Mouse (Mus musculus) adrenal gland, adult 8-10 months (tissue): Measurements from ENCODE around the gene Wwp2. TPM values are rescaled to one million over a fixed set of nuclear protein-coding genes. Genes with fewer than 3 reads are reported as not detected.
"Not testable (repeated sequence)": the region's sequence is repeated elsewhere in the genome, so short reads cannot be mapped to it uniquely, and the experiment has no call there.

Source experiments
- DNase-seq: peaks from one replicate; pipeline ENCODE4 v3.0.0; 2022
- total RNA-seq, 4 experiments: library from RNA; stranded (reverse); gene quantifications; 2 replicates each; pipeline ENCODE4 v1.2.4; 2022

Wwp2 gene
- total RNA-seq, 4 experiments from 2014 or later: 37.7 to 62.9 (median 50.9) TPM

DNA sequence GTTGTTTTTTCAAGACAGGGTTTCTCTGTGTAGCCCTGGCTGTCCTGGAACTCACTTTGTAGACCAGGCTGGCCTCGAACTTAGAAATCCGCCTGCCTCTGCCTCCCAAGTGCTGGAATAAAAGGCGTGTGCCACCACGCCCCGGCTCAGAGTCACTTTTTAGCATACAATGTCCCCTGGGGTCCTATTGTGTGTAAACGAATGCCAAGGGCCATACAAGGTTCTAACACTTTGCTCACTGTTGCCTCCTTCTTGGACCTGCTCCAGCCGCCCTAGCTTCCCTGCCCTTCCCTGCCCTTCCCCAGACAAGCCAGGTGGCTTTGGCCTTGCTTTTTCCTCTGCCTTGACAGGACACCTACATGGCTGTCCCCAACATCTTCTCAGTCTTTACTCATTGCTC is 40.6 kb downstream of the Wwp2 start:
- DNase-seq: not testable (repeated sequence)

DNA sequence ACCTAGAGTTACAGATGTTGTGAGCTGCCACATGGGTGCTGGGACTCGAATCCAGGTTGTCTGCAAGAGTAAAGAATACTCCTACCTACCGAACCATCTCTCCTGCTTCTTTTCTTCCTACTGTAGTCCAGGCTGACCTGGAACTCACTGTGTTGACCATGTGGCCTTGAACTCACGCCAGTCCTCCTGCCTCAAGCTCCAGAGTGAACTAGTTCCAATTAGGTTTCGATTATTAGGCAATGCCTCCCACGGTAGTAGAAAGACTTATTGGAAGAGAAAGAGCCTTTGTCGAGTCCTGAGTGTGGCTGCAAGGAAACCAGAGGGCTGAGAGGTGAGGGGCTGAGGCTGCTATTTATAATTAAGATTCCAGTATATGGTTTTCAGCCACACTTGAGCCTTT is 42.6 kb downstream of the Wwp2 start:
- DNase-seq: no peak

DNA sequence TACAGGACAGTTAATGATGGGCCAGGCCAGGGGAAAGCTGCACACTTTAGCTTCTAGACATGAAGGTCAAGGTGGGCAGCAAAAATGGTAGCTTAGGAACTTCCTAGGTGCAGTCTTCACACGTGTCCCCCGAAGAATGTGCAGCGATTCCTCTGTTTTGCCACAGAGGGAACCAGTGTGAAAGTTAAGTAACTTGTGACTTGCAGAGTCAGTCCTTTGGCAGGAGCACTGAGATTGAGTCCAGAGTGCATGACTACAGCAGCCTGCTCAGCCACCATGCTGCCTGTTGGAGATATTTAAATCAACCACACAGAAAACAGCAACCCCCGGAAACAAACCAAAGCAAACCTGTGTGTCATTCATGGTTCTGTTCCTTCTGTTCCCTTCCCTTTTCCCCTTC is 44.3 kb downstream of the Wwp2 start:
- DNase-seq: no peak

DNA sequence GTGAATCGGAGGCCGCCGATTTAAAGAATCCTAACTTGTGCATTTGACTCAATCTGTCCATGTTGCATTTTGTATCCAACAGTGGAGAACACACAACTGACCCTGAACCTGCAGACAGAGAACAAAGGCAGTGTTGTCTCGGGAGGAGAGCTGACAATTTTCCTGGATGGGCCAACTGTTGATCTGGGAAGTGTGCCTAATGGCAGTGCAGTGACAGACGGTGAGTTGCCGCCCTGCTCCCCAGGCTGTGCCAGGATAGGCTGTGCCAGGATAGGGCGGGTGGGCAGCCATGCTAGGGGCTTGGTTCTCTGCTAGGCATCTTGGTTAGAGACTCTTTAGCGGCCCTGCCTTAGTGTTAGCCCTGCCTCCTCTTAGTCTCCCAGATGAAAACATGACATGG is 47.1 kb downstream of the Wwp2 start:
- DNase-seq: no peak

DNA sequence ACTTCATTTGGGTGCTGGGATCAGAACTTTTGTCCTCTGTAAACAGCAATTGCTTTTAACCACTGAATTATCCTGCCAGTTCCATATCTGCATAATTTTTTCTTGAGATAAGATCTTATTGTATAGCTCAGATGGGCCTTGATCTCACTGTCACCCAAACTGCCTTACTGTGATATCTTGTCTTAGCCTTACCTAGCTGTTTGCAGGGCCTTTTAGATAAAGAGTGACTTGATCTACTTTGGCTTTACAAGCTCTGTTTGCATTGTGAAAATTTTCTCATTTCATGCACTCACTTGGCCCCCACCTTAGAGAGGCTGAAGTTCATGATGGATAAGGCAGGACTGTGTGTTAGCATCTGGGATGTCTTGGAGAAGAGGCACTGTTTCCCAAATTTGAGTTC is 48.8 kb downstream of the Wwp2 start:
- DNase-seq: no peak

DNA sequence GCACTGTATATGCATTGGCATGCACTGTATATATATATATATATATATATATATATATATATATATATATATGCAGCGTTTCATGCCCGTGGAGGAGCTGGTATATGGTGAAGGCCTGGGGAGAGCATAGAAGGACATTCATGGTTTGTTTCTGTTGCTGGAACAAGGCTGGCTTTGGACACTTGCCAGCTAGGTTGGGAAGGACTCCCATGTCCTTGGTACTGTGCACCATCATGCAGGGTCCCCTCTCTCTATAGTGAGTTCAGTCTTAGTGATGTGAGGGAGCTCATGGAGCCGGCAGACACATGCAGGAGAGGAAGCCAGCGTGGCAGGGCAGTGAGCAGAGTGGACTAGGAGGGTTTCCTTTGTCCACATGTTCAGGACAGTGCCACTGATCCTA is 52.4 kb downstream of the Wwp2 start:
- DNase-seq: no peak

DNA sequence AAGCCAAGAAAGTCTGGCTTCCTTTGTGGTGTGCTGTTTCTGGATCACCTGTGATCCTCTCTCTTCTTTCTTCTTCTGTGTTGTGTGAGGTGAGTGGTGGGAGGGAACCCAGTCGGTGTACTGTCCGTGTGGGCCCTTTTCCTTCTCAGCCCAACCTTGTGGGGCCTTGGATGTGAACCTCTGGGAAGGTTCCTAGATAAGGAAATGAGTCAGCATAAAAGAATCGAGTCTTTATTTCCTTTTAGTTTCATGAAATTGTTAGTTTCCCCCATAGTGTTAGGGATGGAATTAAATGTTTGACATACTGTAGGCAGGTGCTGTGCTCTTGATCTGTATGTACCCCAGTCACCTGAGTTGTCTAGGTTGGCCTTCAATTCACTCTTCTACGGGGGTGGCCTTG is 52.9 kb downstream of the Wwp2 start:
- no peak for DNase-seq

DNA sequence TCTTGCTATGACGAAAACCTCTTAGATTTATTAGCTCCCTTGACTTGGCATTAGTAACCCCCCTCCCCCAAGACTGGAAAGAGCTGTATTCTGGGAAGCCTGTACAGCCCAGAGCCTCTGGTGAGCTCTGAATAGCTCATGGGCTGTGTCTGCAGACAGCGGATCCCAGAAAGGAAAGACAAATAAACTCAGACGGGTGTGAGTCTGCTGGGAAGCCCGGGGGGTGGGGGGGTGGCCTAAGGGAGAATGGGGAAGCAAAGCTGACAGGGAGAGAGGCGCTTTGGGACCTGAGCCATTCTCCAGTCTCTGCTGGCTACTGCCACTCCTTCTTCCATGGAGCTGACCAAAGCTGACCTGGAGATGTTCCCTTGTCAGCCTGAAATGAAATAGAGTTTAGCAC is 53.8 kb downstream of the Wwp2 start:
- DNase-seq: no peak

DNA sequence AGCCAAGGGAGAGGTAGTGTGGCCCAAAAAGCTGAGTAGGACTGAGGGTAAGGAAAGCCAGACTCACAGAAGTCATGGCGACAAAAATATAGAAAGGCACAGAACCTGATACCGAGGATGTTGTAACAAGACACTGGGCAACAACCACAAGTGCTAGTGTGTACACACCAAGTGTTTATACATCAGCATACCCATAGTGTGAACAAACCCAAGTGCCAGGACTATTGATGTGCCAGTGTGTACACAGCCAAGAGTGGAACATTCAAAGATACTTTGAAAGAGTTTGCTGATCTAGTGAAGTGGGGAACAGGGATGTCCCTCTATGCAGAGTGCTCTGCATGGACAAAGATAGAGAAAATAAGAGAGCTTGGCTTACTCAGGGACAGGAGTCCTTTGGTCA is 54.5 kb downstream of the Wwp2 start:
- DNase-seq: no peak

DNA sequence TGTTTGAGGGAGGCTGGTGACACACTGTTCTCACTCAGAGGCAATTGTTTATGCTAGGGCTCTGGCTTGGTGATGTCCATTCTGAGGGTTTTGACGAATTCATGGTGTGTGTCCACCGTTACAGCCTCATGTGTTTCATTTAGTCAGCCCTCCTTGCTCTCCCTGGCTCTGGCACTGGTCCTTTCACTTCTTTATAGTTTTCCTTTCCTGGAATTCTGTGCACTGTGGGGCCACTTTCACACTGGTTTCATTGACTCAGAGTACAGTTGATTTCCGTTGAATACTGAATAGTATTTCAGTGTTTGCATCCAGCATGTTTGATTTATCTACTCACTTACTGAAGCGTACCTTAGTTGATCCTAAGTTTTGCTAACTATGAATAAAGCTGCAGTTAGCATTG is 55.0 kb downstream of the Wwp2 start:
- no peak for DNase-seq

DNA sequence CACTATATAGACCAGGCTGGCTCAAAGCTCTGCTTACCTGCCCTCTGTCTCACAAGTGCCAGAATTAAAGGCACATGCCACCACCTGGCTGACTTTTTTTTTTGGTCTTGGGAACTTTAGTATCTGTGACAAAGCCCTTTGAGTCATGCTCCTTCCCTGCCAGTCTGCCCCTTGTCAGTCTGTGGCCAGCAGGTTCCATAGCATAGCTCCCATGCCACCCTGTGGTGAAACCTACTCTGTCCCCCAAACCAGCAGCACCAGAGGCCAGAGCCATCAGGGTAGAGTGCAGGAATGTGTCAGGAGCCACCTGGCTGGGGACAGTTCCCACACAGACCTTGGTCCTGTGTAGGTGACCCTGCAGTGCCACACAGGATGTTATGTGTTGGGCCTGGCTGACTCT is 55.7 kb downstream of the Wwp2 start:
- no peak for DNase-seq

DNA sequence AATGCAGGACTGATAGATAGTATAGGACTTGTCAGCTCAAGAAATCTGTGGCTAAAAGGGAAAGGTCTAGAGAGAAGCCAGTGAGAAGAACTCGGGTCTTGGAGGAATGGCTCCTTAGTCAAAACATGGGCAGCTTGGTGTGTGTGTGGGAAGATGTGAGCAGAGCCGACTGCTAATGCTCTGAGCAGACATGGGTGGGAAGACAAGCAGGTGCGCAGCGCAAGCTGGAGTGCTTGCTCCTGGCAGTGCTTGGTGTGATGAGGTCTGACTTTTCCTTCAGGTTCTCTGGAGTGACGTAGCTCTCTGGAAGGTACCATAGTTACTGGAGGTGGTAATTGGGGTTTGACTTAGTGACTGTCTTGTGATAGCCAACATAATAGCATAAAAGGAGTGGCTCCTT is 56.6 kb downstream of the Wwp2 start:
- no peak for DNase-seq

DNA sequence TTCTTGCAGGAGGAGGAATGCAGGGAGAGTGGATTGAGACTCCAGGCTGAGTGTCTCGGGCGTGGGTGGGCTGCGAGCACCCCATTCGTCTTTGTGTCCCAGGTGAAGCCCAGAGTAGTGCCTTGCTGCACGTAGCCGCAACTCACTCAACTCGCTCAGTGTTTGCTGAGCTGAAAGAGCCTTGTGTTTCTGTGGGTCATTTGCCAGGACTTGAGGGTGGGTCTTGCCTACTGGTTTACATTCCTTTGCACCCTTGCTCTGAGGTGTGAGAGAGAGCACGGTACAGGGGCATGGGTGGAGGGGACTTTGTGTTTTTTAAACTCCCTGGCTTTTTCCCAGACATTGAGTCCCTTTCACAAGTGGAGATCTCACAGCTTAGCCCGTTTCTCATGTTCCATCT is 59.3 kb downstream of the Wwp2 start:
- DNase-seq: no peak

DNA sequence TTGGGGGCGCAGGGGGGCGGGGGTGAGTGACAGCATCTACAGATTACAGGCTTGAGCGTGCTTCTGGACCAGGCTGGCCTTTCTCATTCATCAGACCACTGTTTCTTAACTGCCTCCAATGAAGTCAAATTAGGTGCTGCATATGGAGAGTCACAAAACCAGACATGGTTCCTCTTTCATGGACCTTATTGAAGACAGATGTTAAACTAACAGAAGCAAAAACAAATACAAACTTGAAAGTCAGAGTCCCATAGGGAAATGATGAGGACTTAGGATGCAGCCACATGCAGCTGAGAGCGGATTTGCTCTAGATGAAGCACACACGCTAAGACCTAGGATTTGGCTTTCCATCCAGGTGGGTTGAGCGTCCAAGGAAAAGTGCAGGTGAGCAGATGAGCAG is 61.5 kb downstream of the Wwp2 start:
- DNase-seq: no peak

DNA sequence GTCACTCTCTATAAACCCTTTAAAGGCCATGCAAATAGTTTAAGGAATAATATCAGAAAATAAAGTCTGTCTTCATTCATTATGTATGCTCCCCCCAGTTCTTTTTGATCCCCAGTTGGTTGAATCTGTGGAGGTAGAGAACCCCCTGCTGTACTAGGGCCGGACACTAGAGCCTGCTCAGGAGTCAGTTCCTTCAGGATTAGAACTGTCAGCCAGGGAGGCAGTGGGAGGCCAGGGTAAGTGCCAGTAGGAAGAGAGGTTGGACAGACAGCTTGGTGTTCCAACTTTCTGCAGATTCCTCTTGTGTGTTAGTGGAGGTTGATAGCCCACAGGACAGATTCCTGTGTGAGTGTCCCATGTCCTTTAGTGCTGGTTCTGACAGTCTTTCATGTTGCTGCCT is 62.2 kb downstream of the Wwp2 start:
- no peak for DNase-seq

DNA sequence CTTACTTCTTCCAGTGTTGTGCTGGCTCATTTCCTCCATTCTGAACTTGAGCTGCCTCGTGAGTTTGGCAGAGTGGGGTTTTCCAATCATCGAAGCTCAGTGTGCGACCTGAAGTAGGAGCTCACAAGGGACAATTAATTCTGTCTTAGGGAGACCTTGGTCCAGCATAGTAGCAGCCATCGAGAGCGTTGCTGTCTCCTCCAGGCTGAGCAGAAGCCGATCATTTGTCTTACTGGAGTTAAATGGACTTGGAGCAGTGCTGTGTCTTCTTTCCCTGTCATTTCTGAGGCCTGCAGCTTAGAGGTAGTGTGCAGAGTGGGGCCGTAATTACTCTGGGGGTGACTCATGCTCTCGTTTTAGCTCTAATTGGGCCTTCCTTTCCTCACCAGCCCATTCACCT is 62.6 kb downstream of the Wwp2 start:
- DNase-seq: no peak

DNA sequence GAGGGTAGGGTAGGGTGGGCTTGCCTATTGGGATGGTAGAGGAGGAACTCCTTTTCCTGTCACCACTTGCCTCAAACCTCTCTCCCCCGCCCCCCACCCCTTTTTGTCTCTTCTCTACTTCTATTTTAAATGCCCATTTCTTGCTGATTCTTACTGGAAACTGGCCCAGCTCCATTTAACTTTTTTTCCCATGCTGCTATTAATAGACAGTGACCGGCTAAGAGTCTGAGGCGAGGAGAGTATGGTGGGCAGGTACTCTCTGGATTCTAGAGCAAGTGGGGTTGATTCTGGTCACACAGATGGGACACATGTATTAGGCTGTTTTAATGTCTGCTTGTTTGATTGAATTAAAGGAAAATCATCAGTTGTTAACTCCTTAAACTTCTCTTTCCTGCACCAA is 63.4 kb downstream of the Wwp2 start:
- no peak for DNase-seq

DNA sequence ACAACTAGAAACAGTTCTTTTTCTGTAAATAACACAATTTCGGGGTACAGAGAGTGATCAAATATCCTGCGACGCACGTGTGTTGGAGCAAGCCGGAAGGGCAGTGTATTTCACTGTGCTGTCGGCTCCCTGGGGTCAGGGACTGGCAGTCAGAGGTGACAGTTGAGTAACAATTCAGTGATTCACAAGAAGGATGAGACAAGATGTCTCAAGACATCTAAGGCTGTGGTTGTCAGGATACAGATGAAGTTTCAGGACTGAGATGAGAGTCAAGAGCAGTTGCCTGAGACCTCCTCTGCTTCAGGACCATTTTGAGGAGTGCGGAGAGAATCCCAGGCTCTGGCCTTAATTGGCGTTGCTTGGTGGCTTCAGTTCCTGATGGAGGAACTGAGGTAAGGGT is 66.2 kb downstream of the Wwp2 start:
- DNase-seq: peak; percentile 54

DNA sequence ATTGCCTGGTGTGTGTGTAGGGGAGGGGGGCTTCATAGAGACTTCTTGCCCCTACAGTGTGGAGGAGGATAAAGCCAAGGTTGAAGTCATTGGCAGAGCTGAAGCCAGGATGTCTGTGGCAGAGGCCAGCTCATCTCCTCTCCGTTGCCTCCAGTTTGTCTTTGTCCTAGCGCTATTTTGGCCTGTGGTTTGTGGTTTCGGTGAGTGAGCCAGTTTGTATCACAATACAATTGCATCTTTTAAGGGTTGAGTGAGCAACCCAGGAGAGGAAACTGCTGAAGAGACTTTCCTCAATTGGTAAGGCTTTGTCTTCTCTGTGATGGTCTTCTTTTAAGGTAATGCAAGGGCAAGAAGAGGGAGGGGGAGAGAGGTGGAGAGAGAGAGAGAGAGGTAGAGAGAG is 66.8 kb downstream of the Wwp2 start:
- DNase-seq: no peak

DNA sequence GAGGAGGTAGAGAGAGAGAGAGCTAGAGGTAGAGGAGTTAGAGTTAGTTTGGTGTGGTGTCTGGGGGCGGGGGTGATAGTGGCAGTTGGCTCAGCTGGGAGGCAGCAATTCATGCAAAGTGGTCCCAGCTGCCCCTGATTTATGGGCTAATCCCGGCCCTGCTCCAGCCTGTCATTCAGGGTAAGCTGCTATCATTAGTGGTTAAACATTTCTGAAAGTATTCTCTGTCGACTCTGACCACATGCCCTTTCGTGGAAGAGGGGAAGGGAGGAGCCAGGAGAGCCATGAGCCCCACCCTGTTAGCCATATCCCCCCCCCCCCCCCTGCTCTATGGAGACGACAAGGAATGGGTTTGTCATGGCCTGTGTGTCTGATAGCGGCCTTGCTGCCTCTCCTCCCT is 67.2 kb downstream of the Wwp2 start:
- no peak for DNase-seq

DNA sequence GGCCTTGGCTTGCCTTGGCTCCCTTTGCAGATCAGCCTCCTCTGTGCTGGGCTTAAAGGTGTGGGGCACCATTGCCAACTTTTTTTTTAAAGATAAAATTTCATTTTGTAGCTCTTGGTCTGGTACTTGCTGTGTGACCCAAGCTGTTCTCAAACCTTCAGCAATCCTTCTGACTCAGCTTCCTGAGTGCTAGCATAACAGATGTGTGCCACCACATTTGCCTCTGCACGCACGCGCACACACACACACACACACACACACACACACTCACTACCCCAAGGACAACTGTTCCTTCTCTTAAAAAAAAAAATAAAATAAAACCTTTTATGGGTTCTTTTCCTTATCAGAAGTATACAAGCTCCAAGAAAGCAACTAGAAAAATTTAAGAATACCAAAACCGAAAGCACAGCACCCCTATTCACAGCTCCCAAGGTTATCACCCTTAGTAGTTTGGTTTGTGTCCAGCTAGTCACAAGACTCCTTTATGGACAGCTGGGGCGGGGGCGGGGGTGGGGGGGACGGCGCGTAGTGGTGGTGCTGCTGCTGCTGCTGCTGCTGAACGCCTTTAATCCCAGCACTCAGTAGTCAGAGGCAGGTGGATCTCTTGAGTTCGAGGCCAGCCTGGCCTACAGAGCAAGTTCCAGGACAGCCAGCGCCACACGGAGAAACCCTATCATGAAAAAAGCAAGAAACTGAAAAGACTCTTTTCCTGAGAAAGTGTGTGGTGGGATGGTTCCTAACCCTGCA is 68.2 kb downstream of the Wwp2 start:
- DNase-seq: no peak

DNA sequence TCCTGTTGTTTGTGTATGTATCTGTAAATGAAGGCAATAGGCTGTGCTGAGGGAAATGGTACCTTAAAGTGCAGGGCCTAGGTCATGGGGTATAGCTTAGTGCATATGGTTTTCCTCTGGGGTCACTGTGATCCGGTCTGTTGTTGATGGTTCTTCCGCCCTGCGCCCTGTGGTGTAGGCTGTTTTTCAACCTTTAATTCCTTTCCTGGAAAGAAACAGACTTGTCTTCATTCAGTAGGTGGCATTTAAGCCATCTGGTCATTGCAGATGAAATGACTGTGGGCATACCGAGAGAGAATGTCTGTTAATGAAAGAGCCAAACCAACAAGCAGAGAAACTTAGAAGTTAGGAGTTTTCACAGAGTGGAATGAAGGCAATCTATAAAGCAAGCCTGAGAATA is 69.1 kb downstream of the Wwp2 start:
- no peak for DNase-seq

DNA sequence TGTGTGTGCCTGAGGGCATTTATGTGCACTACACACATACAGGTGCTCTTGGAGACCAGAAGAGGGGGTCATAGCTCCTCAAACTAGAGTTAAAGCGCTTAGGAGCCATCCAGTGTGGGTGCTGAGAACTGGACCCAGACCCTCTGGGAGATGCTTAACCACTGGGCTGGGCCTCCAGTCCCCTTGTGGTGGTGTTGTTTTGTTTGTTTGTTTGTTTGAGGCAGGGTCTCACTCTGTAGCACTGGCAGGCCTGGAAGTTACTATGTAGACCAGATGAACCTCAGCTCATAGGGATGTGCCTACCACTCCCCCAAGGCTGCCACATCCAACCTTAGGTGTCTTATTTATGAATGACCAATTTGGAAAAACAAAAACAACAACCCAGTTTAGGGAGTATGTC is 70.9 kb downstream of the Wwp2 start:
- DNase-seq: no peak

DNA sequence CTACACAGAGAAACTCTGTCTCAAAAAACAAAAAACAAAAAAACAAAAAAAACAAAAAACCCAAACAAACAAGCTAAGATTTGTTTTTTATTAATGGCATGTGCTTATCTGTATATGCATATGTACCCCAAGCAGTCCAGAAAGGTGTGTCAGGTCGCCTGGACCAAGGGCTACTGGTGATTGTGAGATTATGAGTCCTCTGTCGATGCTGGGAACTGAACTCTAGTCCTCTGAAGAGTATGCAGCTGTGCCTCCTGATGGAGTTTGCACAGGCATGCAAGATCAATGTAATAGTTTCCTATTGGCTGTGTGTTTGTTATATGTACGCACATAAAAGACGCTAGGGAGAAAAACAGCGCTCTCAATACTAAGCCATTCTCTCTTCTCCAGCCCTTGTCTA is 74.0 kb downstream of the Wwp2 start:
- DNase-seq: no peak

DNA sequence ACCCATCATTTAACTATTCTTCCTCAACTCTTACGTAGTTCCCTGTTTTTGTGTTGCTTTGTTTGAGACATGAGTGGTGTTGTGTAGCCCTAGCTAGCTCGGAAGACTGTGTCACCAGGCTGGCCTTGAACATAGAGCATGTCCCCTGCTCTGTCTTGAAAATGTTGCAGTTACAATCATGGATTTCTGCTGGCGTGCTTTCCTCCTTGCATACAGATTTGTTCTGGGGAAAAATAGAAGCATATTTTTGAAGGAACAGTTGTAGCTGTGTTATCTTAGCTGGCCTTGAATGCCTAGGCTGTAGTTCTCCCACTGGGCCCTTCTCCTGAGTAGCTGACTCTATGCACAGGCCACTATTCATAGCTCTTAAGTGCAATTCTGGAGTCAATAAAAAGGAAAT is 74.6 kb downstream of the Wwp2 start:
- DNase-seq: no peak
